Mouse (Mus musculus) ovary, postnatal 10 days (tissue): Measurements from ENCODE around the gene Syne2.
"Not testable (repeated sequence)": the region's sequence is repeated elsewhere in the genome, so short reads cannot be mapped to it uniquely, and the experiment has no call there.

Experiments
- DNase-seq: peaks from one replicate; pipeline ENCODE4 v3.0.0; 2022; ENCODE audit warnings: low spot score

Gene Syne2

DNA sequence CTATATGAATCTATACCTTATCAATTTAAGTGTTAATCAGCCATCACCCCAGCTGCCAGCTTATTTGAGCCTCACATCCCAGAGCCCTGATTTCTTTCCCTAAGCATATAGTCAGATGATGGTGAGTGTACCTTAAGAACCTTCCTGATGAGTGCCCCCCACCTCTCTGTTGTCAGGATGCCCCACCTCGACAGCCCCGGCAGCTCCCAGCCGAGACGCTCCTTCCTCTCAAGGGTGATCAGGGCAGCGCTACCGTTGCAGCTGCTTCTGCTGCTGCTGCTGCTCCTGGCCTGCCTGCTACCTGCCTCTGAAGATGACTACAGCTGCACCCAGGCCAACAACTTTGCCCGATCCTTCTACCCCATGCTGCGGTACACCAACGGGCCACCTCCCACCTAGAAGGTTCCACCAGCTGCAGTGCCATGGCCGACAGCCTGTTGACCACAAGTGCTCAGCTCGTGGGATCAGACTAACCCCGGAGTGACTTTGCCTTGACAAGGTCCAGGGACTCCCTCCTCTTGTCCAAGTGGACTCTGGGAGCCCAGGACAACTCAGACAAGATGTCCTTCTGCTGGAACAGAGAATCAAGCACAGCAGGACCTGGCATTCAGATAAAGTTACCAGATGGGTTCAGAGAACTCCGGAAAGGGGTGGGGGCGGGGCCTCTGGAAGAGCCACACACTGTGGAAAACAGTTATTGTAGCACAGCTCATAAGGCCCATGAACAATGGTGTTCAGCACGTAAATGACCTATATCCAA is 291.9 kb downstream of the Syne2 start:
- no peak for DNase-seq

DNA sequence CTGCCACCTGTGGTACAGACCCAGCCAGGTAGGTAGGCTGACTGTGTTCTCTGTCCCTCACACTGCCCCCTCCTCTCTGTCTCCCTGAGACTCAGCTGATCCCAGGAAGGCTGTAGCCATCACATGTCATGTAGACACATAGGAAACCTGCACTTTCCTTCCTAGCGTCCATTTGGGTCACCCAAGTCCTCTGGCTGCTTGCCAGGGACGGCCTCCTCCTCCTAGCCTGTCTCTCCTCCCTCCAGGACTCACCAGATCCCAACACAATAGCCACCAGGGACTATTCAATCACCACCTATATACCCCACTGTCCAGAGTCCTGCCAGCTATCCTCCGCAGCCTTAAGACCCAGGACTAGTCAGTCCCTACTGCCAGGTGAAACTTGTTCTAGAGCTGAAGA is 293.1 kb downstream of the Syne2 start:
- no peak for DNase-seq

- DNase-seq: no peak
These were observed 298.6 kb downstream of the Syne2 start for GRCm38 (mm10) chr12:76116577-76116976.

GRCm38 (mm10) chr12:76117632-76118153 is 299.8 kb downstream of the Syne2 start:
- DNase-seq: no peak

GRCm38 (mm10) chr12:76123223-76123622 is 305.3 kb downstream of the Syne2 start:
- no peak for DNase-seq

DNA sequence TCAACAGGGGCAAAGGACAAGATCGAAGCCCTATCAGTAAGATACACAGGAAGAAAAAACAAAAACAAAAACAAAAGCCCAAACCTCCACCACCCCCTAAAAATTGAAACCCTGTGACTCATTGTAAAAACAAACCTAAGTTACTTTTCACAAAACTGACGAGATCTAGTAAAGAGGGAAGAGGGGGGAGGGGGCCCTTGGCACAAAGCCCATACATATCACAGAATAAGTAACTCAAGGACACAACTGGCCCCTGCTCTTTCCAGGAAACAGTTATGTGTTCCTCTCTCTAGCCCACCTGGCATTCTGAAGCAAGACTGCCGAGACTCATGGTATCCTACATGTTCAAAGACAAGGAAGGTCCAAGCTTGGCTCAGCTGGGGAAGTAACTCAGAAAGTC is 310.4 kb downstream of the Syne2 start:
- DNase-seq: no peak

- DNase-seq: no peak
These were observed 310.9 kb downstream of the Syne2 start for GRCm38 (mm10) chr12:76128831-76129230.

GRCm38 (mm10) chr12:76130281-76130680 is 312.3 kb downstream of the Syne2 start:
- no peak for DNase-seq

DNA sequence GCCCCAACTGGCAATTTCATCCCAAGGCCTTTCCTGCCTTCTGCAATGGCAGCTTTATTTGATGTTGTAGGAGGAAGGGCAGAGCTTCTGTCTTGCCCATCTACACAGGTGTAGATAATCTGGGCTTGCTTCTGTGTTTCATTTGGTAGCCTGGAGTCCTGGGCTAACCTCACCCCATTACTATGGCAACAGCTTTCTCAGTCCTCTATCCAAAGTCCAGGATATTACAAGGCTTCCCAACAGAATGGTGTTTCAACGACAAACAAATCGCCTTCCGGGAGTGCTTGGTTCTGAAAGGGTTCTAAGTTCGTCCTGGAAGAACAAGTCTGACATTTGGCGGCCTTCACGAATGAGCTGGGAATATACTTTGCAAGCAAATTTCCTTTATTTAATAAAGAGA is 313.0 kb downstream of the Syne2 start:
- no peak for DNase-seq

DNA sequence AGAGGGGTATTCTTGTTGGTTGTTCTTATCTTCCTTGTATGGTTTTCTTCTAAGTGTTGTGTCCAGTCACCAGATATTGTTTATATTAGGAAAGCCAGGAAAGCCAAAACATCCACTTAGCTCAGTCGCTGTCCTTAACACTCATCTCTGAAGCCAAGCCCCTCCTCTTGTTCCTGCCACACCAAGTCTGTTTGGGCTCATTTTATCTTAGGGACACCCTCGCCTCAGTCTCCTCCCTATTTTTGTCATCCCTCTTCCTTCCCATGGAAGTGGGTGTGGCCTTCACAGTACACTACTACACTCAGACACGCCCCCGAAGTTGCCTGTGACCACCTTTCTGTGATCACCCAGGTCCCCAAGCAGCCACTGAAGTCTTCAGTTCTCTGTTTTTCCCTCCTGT is 314.7 kb downstream of the Syne2 start:
- DNase-seq: no peak

DNA sequence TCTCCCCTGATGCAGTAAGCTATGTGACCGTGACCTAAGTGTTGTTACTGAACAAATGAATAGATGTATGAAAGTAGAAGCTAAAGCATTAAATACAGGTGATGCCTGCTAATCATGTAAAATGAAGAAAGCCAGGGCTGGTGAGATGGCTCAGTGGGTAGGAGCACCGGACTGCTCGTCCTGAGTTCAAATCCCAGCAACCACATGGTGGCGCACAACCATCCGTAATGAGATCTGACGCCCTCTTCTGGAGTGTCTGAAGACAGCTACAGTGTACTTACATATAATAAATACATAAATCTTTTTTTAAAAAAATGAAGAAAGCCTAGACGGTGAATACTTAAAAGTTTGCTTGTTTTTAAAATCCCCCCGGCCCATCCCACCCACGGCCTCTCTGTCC is 315.1 kb downstream of the Syne2 start:
- DNase-seq: not testable (repeated sequence)

DNA sequence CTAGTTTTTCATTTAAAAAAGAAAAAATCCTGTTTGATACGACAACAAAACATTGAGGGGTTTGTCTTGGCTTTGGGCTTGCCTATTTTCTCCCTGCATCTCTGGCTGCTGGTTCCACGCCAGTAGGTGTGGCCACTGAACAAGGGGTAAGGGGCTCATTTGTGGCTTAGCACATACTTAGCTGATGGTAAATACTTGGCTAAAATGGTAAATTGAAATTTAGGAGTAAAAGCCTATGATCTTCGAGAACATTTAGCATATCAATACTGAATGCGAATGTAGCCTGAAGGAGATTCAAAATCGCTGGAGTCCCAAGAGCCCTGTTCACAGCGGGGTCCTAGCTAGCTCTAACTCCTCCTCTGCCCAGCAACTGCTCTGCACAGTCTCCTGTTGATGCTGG is 318.8 kb downstream of the Syne2 start:
- DNase-seq: no peak

DNA sequence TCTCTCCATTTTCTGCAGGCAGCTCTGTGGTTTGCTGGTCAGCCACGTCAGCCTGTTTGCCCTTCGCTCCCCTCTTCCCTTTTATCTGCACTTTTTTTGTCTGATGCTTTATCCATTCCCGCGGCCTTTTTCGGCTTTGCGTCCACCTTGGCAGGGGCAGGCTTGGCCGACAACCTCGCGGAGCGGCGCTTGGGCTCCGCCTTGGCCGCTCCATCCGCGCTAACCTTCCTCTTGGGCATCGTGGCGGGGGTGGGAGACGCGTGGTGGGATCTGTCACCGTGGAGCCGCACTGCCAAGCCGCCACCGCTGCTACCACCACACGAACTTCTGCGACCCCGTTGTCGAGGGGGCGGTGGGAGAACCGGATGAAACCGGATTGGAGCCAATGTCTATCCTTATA is 334.5 kb downstream of the Syne2 start:
- DNase-seq: not testable (repeated sequence)
